Mouse (Mus musculus) limb, embryonic 11.5 days (tissue): ENCODE results near the gene Syce3. TPM values are rescaled to one million over a fixed set of nuclear protein-coding genes. Genes with fewer than 3 reads are reported as not detected.
A peak's percentile ranks its signal among the peaks of the same experiment; 100 is the strongest.

ENCODE experiments used
- ATAC-seq: fragments of 200-750 bp; cut with Nextera tagmentation; 2 replicates; pipeline ENCODE4 v1.8.0; 2017; ENCODE audit warnings: low read depth; ENCODE audit not compliant: insufficient number of reproducible peaks, low FRiP score, low TSS enrichment
- DNase-seq: peaks from one replicate; pipeline ENCODE4 v3.0.0-alpha.2; 2015; ENCODE audit warnings: low spot score
- H3K27ac ChIP-seq: fragments of 300-500 bp; sonication (generic); replicated peaks from 2 replicates; pipeline ENCODE4 v1.5.1; 2014; ENCODE audit warnings: low read depth, mild to moderate bottlenecking, low read length
- H3K27me3 ChIP-seq: fragments of 300-500 bp; sonication (generic); 2 replicates; pipeline ENCODE4 v1.6.1; 2014; ENCODE audit warnings: mild to moderate bottlenecking, low read length, mixed read lengths; ENCODE audit not compliant: control insufficient read depth, insufficient read depth
- H3K36me3 ChIP-seq: fragments of 300-500 bp; sonication (generic); 2 replicates; pipeline ENCODE4 v1.6.1; 2014; ENCODE audit warnings: mild to moderate bottlenecking, low read length, moderate library complexity, mixed read lengths; ENCODE audit not compliant: control insufficient read depth, insufficient read depth
- H3K4me1 ChIP-seq: fragments of 300-500 bp; sonication (generic); 2 replicates; pipeline ENCODE4 v1.6.1; 2014; ENCODE audit warnings: low read length, mixed read lengths; ENCODE audit not compliant: control insufficient read depth, insufficient read depth
- H3K4me2 ChIP-seq: fragments of 300-500 bp; sonication (generic); 2 replicates; pipeline ENCODE4 v1.6.1; 2014; ENCODE audit warnings: low read depth, mild to moderate bottlenecking, moderate library complexity; ENCODE audit not compliant: severe bottlenecking
- H3K4me3 ChIP-seq: fragments of 300-500 bp; sonication (generic); 2 replicates; pipeline ENCODE4 v1.5.1; 2014; ENCODE audit warnings: low read depth, low read length
- H3K9ac ChIP-seq: fragments of 300-500 bp; sonication (generic); 2 replicates; pipeline ENCODE4 v1.6.1; 2014; ENCODE audit warnings: mild to moderate bottlenecking, low read length
- H3K9me3 ChIP-seq: fragments of 300-500 bp; sonication (generic); 2 replicates; pipeline ENCODE4 v1.6.1; 2016; ENCODE audit warnings: low read length; ENCODE audit not compliant: control insufficient read depth
- WGBS: fragments of 180-500 bp; shearing (Covaris S2); extraction: QIAGEN DNeasy Blood & Tissue Kit; methylation state at CpG from one replicate; pipeline ENCODE4 v1.1.7; 2014; 5-methylcytosine and 5-hydroxymethylcytosine counted together
- polyA plus RNA-seq: library from polyadenylated mRNA; unstranded; fragments of >200 nt; fragmentation: Nextera tagmentation; extraction: Ambion mirVana; gene quantifications from 2 replicates; pipeline ENCODE4 v1.2.1, GENCODE M21; 2014

Syce3 gene
- polyA plus RNA-seq, 1 experiment from 2014 or later, result not detected

DNA sequence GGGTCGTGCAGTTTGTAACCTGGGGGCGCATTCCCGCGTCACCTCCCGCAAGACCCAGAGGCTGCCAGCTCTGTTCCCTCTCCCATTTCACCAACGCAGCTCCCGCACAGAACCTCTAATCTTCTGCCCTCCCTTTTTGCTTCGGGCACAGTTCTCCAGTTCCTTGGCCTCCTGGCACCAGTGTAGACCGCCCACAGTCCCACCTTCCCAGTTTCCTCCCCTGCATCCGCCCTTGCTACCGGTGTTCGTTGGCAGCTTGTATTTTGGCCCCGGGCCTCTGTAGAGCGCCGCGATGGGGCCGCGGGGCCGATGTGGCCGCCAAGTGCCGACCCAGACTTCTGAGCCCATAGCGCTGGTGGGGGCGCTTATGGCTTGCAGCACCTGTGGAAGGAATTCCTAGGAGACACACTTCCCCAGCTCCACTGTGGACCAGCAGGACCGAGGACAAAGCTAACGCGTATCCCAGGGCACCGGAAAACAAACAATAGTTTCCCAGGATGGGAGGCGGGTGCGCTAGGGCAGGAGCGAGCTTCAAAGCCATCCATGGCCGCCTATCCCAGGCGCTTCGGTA, 31.4 kb downstream of the Syce3 start, which contains the start of gene Odf3b:
Gene Odf3b, minus strand, starts transcription at position 452 of the 571 bp plus-strand sequence.
- Histone ChIP-seq H3K36me3 (no peaks in the 10 kb centered on the region), H3K4me2 (peak within 1 kb of the TSS; percentile 63), H3K27ac (no peak within 1 kb of the TSS), H3K9ac (peak within 1 kb of the TSS; percentile 5), H3K4me1 (peaks cover 10% of the 10 kb centered on the region), H3K9me3 (no peaks in the 10 kb centered on the region), H3K4me3 (peak within 1 kb of the TSS; percentile 34), H3K27me3 (peaks cover 41% of the 10 kb centered on the region)
- WGBS, result under 1% methylated on average over 31 of the region's 33 CpGs
- DNase-seq (peak; percentile 58), ATAC-seq (no peak; the same call in 1 of the 2 replicates)

DNA sequence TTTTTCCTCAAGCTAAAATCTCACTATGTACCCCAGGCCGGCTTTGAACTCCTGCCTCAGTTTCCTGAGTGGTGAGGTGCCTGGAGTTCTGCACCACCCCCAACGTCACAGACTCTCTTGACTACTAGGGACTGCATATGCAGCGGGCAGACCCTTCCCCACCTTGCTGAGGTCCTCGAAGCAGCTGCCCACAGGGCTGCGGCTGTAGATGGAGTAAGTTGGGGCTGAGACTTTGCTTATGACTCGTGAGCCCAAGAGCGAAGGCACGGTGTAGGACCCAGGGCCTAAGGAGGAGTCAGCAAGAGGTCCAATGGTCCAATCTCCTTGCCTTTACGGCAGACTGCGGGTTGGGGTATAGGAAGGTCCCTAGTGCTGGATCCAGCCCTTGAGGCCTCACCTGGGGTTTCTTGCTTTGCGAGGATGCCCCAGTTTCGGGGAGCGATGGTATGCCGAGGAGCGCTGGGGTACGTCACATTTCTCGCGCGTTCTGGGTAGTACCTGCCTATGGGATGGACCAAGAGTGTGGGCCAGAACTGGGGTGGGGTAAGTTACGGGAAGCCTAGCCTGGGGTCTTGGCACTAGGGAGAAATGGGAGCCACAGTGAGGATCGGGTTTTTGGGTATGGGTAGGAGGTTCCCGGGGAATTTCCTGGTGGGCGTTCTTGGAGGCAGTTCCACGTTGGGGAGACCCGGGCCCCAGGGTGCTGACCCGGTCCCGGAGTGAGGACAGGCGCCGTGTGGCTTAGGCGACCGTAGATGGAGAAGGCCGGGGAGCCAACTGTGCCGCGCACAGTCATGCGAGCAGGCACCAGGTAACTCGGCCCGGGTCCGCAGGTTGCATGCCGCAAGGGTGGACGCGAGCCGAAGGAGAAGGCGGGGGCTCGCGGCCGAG, 32.1 kb downstream of the Syce3 start:
- ATAC-seq (no peak), DNase-seq (no peak)
- peak overlapping the region; percentile 5; the same call in 1 of the 2 replicates for H3K9ac ChIP-seq
- WGBS, result 12% methylated on average over 39 of the region's 46 CpGs
- no peaks in the 10 kb centered on the region for H3K36me3 ChIP-seq
- peaks cover 10% of the 10 kb centered on the region for H3K4me1 ChIP-seq
- H3K4me3 ChIP-seq, result peak overlapping the region; percentile 34
- H3K27me3 ChIP-seq, result peaks cover 41% of the 10 kb centered on the region
- H3K9me3 ChIP-seq, result no peaks in the 10 kb centered on the region
- peak overlapping the region; percentile 63 for H3K4me2 ChIP-seq
- no peak overlapping the region for H3K27ac ChIP-seq

DNA sequence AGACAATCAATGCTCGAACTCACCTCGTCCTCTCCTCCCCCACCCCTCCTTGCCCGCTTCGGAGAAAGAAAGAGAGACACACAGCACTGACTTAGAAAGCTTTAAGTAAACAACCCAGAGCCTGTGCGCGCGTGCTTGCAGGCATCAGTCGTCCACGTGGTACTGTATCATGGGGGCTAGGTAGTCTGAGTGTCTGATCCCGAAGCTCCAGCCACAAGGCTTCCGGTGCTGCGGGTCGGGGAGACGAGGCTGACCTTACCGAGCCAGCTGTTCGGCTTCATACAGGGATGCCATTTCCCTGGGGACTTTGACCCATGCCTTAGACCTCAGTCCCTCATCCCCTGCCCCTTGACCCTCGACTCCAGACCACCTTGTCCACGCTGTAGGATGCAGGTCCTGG, 32.9 kb downstream of the Syce3 start:
- Histone ChIP-seq H3K27ac (no peak overlapping the region), H3K4me3 (no peak overlapping the region; the same call in 1 of the 2 replicates), H3K27me3 (peaks cover 41% of the 10 kb centered on the region), H3K4me2 (no peak overlapping the region), H3K36me3 (no peaks in the 10 kb centered on the region), H3K9ac (no peak overlapping the region), H3K4me1 (peaks cover 15% of the 10 kb centered on the region), H3K9me3 (no peaks in the 10 kb centered on the region)
- DNase-seq (no peak), ATAC-seq (no peak)
- WGBS, result 5% methylated on average over 18 of the region's 18 CpGs

DNA sequence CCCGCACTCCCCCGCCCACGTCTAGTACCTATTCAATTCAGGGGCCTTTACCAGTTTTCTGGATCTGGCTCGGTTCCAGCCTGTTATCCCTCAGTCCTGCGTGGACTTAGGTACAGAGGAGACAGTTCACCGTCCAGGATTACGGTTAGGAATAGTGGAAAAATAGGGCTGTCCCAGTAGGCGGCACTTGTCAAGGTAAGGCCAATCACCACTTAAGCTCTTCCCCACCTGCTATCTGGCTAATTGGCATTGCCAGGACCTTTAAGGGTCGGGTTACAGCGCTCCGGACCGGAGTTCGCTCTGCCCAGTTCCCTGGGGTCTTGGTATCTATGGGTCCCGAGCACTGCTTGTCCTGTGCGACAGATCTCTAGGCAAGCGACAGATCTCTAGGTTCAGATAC, 33.3 kb downstream of the Syce3 start, which contains the start of gene Tymp:
Gene Tymp, minus strand, starts transcription at position 83 of the 400 bp plus-strand sequence.
- Histone ChIP-seq H3K9ac (no peak within 1 kb of the TSS), H3K4me2 (no peak within 1 kb of the TSS), H3K9me3 (no peaks in the 10 kb centered on the region), H3K4me3 (no peak within 1 kb of the TSS; the same call in 1 of the 2 replicates), H3K27ac (no peak within 1 kb of the TSS), H3K4me1 (peaks cover 15% of the 10 kb centered on the region), H3K27me3 (peaks cover 41% of the 10 kb centered on the region), H3K36me3 (peaks cover 2% of the 10 kb centered on the region; the same call in 1 of the 2 replicates)
- ATAC-seq (no peak), DNase-seq (no peak)
- WGBS, result 10% methylated on average over 16 of the region's 16 CpGs

DNA sequence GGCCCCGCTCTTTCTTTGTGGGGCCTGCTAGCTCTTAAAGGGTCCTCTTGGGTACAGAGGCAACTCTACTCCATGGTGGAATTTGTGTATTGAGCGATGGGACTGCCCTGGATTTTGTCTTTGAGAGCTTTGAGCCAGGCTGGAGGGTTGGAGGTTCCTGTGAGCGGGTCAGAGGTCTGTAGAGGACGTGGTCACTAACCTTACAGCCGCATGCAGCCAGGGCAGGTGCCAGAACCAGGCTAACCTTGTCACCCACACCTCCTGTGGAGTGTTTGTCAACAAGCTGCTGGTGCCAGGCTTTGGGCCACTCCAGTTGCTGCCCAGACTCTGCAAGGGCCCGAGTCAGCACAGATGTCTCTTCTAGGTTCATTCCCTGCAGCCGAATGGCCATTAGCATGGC, 34.3 kb downstream of the Syce3 start:
- Histone ChIP-seq H3K9me3 (no peaks in the 10 kb centered on the region), H3K4me3 (no peak overlapping the region), H3K27ac (no peak overlapping the region), H3K9ac (no peak overlapping the region), H3K4me2 (no peak overlapping the region), H3K36me3 (peaks cover 9% of the 10 kb centered on the region; the same call in 1 of the 2 replicates), H3K27me3 (peaks cover 41% of the 10 kb centered on the region), H3K4me1 (peaks cover 15% of the 10 kb centered on the region)
- no peak for ATAC-seq
- no peak for DNase-seq
- WGBS, result 82% methylated on average over 7 of the region's 7 CpGs

DNA sequence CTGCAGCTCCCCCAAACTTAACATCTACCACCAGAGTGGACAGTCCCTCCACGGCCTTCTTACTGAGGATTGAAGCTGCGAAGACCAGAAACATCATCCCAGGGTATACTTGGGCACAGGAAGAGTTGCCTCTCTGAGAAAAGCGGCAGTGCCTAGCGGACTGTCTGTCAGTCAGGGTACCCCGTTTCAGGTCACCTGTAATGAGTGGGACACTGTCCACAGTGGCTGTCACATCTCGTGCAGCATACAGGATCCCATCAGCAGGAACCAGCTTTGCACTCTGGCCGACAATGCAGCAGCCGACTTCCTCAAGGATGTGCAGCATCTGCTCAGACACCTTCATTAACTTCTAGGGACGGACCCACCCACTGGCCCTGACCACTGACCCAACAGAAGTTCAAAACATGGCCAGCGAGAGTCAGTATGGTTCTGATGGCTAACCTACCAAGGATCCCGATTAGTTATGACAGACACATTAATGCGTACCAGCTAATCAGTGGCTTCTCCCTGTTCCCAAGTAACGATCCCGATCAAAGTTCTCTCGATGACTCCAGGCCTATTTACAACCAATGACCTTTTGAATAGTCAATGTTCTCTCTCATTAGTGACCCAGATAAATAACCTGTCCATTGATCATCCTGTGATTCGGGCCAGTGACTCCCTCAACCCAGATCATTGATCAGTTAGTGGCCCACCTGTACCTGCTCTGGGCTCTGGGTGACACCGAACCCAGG, 35.3 kb downstream of the Syce3 start:
- Histone ChIP-seq H3K9ac (no peak overlapping the region), H3K27me3 (peaks cover 37% of the 10 kb centered on the region), H3K27ac (no peak overlapping the region), H3K36me3 (peaks cover 15% of the 10 kb centered on the region), H3K4me3 (no peak overlapping the region), H3K4me1 (peaks cover 15% of the 10 kb centered on the region), H3K4me2 (no peak overlapping the region), H3K9me3 (no peaks in the 10 kb centered on the region)
- 91% methylated on average over 17 of the region's 17 CpGs for WGBS
- ATAC-seq, result no peak
- no peak for DNase-seq

DNA sequence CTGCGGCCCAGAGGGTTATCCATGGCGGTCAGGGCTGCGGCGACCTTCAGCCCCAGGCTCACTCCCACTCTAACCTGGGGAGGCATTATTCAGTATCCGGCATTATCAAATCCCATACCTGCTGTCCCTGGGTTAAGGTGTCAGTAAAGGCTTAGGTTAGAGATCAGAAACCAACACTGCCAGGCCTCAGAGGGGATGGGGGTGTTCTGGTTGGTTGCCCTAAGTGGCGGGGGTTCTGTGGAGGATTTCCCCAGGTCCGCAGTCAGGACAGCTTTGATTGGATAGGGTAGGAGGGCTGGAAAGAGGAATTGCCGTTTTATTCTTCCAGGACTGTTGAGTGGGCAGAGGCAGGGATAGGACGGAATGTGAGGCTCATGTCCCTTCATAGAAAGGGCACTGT, 36.0 kb downstream of the Syce3 start:
- H3K27me3 ChIP-seq, result peaks cover 34% of the 10 kb centered on the region
- H3K27ac ChIP-seq, result peak overlapping the region; percentile 91
- peak overlapping the region; percentile 57 for H3K4me3 ChIP-seq
- peak overlapping the region; percentile 84 for H3K4me2 ChIP-seq
- no peaks in the 10 kb centered on the region for H3K9me3 ChIP-seq
- peak overlapping the region; percentile 66 for H3K9ac ChIP-seq
- H3K36me3 ChIP-seq, result peaks cover 19% of the 10 kb centered on the region
- DNase-seq (no peak), ATAC-seq (no peak)
- WGBS, result 46% methylated on average over 9 of the region's 9 CpGs
- H3K4me1 ChIP-seq, result peaks cover 15% of the 10 kb centered on the region

DNA sequence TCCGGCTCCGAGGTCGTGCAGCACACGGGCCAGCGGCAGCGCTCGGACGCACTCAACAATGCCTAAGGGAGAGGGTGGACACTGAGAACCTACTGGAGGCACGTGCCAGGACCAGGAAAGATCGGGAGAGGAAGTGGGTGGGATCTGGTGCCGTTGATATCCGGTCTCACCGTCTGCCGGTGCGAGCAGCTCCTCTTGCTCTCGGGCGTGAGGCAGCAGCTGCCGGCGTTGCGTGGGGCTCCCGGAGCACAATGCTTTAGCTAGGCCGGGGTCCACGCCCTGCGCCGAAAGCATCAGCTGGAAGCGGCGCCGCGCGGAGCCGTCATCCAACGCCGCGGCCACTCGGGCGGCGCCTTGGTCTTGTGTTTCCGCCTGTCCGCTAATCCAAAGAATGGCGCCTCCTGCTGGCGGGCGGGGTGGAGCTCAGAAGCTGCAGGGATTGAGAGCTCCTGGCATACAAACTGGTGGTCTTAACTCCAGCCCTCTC, 36.5 kb downstream of the Syce3 start, which contains the start of gene Sco2:
Gene Sco2, minus strand, starts transcription at position 85 of the 487 bp plus-strand sequence.
- WGBS, result under 1% methylated on average over 42 of the region's 42 CpGs
- Histone ChIP-seq H3K4me1 (peaks cover 15% of the 10 kb centered on the region), H3K36me3 (peaks cover 24% of the 10 kb centered on the region), H3K9me3 (no peaks in the 10 kb centered on the region), H3K4me2 (peak within 1 kb of the TSS; percentile 84), H3K9ac (peak within 1 kb of the TSS; percentile 66), H3K4me3 (peak within 1 kb of the TSS; percentile 57), H3K27ac (peak within 1 kb of the TSS; percentile 91), H3K27me3 (peaks cover 28% of the 10 kb centered on the region)
- ATAC-seq, result peak; percentile 63
- DNase-seq, result peak; percentile 99
